Mouse (Mus musculus) T-cell, adult 2 months (primary cell): ENCODE data around the gene Pcdh17.

ENCODE experiments used
- DNase-seq: peaks from one replicate; pipeline ENCODE4 v3.0.0; 2022; ENCODE audit warnings: low spot score

Pcdh17 gene

DNA sequence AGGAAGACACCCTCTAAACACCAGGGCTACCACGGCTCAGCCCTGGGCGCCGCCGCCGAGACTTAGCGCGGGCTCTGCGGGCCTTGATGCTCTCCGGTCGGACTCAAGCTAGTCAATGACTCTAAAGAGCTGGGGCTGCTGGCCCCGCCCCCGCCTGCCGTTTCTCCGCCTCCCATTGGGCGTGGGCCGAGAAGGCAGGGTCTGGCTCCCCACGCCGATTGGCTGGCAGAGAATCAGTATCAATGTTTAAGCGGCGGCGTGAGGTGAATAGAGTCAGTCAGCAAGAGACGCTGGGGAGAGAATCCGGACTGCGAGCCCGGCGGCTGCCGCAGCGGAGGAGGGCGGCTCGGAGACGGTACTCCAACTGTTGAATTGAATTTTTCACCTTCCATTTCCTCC lies at the start of gene Pcdh17:
Gene Pcdh17, plus strand, starts transcription at position 276 of the 399 bp plus-strand sequence.
- peak; percentile 36 for DNase-seq

DNA sequence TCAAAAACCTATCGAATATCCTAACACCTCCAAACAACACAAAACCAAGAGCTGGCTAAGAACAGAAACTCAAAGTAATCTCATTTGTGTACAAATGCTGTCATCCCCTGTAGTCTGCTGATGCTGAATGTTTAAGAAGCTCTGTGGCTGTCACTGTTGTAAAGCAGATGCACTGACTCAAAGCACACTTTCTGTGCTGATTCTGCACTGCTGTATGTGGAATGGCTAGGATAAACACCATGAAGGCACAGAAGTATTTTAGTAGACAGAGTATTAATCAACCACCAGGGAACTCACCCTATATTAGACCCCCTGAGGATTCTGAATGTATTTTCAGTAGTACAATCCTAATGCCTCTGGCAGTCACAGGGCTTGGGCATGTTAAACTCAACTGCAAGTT lies 46.2 kb upstream of the Pcdh17 start:
- DNase-seq = no peak

DNA sequence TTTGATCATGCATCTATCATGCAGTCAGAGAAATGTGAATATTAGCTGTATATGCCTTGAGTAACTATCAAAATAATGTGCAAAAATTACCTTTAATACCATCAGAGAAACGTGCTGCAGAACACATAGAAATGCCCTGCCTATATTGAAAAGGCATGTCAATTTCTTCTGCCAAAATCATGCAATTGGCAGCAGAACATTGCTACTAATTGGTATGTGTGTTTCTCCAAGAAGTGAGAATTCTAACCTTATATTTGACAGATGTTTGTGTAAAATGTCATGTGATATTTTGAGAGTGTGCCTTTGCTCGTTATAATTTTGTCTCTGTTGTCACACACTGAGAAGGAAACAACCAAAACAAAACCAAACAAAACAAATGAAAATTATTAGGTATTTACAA lies 18.6 kb upstream of the Pcdh17 start:
- DNase-seq = no peak

DNA sequence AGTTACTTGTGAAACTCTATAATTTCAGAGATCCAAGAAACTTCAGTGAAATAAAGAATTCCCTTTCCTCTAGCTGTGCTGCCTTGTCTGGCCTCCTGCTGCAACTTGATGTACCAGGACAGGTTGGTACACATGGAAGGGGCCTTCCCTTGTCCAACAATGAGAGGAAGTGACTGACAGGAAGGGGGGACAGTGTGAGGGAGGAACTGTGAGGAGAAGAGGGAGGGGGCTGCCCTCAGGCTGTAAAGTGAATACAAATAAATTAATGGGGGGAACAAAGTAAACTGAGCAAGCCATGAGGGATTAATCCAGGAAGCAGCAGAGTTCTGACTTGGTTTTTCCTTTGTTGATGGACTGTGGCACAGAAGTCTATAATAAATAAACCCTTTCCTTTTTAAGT lies 16.7 kb upstream of the Pcdh17 start:
- DNase-seq = no peak

DNA sequence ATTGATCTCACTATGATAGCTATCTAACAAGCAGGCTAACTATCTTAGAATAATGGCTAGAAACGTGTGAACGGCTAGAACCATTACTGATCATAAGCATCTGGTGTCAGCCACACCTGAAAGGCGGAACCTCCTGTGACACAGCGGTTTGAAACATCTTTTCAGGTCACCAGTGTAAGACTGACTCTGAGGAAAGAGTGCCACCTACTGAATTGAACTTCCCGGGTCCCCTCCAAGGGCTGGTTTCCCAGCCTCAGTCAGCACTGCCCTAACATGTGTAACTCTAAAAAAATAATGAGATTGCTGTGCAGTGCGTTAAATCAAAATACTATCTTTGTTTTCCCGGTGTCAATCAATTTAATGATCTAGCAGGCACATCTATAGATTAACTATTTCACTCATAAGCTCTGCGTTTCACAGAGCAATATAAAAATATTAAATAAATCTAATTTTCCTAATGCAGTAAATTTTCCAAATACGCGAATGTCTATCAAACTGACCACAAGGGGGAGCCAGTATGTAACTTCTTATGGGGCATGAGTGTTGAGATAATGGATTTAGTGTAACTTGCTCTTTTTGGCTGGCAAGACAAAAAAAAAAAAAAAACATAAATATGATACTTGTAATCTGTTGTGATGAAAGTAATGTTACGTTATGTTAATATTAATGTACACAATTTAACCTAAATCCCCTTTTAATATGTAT lies 5.1 kb upstream of the Pcdh17 start:
- no peak for DNase-seq

DNA sequence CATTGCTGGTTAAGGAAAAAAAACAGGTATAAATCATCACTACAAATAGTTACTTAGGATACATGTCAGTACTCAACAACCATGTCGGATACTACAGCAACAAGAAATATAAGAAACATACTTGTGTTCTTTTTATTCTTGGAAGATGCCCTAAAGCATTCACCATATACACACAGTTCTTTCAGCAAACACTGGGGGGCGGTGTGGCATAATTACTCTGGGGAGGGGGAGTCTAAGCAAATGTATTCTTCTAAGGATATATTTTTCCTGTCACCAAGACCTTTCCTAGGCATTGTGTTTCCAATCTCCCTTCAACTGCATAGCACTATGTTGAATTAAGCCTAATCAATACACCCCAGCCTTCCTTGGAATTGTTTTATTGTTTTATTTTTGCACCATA lies 2.5 kb upstream of the Pcdh17 start:
- no peak for DNase-seq

DNA sequence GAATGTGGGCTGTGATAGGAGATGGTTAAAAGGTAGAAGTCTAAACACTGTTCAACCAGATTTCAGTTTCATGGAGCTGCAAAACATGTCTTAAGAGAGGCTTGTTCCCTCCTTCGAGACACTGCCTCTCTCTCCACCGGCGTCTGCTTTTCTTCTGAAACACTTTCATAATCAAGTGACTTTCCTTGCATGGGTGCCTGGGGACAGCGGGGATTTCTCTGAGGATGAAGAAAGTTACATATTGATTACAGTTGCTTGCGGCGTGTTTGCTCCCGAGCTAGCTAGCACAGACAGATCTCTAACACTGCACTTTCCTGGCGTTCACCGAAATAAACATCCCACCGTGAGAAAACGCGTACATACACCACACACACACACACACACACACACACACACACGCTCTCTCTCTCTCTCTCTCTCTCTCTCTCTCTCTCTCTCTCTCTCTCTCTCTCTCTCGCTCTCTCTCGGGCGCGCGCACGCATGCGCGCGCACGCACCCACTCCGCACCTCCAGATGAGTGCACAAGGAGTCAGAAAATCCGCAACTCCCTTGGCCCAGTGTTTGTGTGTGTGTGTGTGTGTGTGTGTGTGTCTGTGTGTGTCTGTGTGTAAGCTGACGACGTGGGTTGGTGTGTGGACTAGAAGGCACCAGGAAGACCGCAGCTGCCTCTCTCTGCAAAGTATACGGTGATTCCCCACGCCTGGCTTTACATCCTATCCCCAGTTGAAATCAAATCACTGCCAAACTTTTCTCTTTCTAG lies 655 bp upstream of the Pcdh17 start:
- DNase-seq = no peak

DNA sequence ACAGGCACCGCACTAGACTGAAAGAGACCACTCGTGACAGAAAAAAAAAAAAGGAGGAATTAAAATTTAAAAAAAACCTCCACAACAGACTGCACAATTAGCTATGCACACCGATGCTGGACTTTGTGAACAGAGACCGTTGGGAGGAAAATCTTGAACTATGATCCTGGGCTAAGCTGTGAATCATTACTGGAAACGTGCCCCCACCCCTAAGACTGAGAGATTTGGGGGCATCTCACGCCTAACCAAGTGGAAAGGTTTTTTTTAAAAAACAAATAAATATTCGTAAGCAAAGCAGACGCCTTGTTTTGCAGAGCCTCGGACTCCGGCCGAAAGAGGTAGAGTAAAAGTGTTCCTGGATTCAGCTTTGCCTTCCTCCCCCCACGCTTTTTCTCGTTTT lies 398 bp downstream of the Pcdh17 start:
- no peak for DNase-seq

DNA sequence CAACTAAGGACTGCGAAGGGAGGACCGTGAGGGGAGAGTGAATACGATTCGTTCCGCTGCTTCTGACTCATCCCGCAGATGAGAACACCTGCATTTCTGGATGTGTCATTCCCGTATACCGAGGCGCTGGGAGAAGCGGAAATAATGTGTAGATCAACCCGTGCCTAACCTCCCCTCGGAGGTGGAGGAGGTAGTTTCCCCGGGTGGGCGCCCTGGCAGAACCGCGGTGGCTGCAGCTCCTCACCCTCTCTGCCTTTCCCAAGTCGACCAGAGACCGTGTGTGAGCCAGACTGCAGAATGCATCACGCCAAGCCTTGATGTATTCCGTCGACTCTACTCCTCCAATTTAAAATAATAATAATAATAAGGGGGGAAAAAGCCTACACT lies 906 bp downstream of the Pcdh17 start:
- DNase-seq = no peak

DNA sequence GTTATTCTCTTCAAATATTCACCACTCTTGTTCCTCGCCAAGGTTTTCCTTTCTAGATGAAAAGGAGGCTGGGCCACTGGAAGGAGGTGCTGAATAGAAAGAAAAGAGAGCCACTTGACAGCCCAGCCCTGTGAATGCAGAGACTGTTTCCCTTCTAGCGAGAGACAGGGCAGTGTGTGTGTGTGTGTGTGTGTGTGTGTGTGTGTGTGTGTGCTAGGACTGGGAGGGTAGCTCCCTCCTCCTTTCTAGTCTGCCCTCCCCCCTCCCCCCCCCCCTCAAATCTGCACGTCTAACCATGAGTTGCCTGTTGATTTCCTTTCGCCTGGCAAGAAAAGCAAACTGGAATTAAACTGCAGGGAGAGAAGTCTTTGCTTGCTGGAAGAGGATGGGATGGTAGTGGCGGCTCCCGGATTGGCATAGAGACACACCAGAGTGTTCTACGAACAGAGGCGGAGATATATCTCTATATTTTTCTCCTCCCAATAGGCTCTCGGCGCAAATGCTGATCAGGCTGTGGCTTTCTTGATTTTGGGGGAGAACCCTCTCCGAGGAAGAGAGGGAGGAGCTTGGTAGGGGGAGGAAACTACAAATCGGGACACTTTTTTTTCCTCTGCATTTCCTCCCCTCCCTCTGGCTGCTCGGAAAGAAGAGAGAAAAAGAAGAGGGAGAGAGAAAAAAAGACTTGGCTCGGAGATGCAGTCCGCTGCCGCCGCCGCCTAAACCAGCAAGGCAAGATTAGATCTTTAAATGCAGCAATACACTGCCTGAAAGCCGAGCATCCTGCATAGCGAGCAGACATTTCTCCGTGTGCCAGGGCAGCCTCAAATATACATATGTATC lies 1.5 kb downstream of the Pcdh17 start:
- DNase-seq = no peak

DNA sequence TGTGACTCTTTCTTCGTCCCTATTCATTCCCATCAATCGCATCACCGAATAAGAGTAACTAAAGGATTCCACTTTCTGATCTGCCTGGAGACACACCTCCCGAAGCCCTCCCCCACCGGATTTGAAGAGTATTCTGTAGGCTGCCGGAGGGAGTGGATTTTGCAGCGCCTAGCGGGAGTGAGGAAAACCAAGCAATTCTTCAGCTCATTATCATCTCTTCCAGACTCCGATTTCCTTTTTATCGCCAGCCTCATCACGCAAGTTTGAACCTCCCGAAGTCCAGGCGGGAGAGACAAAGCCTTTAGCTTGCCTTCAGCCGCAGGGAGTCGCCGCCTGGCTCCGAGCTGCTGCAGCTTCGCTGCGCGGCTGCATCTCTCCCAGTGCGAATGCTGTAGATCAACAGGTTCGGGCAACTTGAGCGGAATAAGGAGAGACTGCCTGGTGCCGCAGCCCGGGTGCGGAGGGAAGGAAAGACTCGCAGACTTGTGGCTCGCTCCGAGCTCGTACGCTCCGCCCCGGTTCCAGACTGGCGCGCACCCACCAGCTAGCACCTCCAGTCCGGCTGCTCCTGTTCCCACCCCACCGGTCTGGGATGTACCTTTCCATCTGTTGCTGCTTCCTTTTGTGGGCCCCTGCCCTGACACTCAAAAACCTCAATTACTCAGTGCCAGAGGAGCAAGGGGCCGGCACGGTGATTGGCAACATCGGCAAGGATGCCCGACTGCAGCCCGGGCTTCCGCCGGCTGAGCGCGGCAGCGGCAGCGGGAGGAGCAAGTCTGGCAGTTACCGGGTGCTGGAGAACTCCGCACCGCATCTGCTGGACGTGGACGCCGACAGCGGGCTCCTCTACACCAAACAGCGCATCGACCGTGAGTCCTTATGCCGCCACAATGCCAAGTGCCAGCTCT lies 2.4 kb downstream of the Pcdh17 start:
- no peak for DNase-seq

DNA sequence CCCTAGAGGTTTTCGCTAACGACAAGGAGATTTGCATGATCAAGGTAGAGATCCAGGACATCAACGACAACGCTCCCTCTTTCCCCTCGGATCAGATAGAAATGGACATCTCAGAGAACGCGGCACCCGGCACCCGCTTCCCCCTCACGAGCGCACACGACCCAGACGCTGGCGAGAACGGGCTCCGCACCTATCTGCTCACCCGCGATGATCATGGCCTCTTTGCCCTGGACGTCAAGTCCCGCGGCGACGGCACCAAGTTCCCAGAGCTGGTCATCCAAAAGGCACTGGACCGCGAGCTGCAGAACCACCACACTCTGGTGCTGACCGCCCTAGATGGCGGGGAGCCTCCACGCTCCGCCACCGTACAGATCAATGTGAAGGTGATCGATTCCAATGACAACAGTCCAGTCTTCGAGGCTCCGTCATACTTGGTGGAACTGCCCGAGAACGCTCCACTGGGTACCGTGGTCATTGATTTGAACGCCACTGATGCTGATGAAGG lies 3.1 kb downstream of the Pcdh17 start:
- DNase-seq = no peak

DNA sequence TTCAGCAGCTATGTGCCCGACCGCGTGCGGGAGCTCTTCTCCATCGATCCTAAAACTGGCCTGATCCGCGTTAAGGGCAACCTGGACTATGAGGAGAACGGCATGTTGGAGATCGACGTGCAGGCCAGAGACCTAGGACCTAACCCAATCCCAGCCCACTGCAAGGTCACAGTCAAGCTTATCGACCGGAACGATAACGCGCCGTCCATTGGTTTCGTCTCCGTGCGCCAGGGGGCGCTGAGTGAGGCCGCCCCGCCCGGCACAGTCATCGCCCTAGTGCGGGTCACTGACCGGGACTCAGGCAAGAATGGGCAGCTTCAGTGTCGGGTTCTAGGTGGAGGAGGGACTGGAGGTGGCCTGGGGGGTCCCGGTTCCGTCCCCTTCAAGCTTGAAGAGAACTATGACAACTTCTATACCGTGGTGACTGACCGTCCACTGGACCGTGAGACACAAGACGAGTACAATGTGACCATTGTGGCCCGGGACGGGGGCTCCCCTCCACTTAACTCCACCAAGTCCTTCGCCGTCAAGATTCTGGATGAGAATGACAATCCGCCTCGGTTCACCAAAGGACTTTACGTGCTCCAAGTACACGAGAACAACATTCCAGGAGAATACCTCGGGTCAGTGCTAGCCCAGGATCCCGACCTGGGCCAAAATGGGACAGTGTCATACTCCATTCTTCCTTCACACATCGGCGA lies 3.7 kb downstream of the Pcdh17 start:
- DNase-seq = no peak

DNA sequence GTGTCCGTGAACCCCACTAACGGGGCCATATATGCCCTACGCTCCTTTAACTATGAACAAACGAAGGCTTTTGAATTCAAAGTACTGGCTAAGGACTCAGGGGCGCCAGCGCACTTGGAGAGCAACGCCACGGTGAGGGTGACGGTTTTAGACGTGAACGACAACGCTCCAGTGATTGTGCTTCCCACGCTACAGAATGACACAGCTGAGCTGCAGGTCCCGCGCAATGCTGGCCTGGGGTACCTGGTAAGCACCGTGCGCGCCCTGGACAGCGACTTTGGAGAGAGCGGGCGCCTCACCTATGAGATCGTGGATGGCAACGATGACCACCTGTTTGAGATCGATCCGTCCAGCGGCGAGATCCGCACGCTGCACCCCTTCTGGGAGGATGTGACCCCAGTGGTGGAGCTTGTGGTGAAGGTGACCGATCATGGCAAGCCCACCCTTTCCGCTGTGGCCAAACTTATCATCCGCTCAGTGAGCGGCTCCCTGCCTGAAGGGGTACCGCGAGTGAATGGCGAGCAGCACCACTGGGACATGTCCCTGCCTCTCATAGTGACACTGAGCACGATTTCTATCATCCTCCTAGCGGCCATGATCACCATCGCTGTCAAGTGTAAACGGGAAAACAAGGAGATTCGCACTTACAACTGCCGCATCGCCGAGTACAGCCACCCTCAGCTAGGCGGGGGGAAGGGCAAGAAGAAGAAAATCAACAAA lies 4.5 kb downstream of the Pcdh17 start:
- no peak for DNase-seq

DNA sequence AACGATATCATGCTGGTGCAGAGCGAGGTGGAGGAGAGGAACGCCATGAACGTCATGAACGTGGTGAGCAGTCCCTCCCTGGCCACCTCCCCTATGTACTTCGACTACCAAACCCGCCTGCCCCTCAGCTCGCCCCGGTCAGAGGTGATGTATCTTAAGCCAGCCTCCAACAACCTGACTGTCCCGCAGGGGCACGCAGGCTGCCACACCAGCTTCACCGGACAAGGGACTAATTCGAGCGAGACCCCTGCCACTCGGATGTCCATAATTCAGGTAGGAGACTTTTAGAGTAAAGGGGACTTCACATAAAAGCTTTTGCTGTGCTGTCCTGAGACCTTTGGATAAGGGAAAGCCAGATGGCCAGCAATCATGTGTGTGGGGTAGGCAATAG lies 5.0 kb downstream of the Pcdh17 start:
- no peak for DNase-seq

DNA sequence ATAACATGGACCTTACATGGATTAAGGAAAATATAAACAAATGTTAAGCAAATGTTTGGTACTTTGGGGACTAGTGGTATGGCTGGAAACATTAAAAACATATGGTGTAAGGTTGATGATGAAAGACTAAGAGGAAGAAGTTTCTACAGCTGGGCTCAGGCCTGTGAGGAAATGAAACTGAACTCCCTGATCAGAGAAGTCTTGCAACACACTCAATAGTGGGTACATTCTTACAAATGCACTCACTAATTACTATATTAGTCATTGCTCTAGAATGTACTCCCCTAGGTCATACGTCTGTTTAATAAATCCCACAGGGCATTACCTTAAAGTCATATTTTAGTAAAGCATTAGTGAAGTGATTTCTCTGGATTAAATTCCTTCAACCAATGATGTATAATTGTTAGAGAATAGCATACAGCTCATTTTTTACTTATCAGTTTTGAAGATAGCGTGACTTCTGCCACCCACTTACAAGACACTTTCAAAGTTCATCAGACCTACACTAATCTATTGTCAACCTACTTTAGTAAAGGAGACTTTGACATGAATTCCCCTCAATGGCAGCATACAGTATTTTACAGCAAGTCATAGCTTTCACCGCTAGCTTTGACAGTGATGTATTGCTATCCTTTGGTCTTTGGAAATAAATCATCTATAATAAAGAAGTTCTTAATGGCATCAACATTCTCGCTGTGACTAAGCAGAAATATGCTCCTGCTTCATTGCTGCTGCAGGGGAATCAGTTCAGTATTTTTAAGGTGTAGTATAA lies 10.9 kb downstream of the Pcdh17 start:
- DNase-seq = no peak

DNA sequence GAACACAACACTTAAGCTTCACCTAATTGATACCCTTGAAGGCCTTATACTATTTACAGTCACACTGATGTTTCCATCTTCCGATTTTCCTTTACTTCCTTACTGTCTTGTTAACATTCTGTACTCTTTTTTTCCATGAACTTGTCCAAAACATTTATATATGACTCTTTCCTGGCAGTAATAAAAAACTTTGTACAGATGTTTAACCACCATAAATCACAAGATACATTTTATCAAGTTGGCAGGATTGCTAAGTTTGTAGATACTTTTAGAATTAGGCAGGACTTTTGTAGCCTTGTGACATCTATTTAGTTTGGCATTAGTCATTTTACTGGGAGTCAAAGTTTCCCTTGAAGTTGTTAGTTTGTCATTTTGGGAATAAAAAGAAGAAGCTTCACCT lies 32.1 kb downstream of the Pcdh17 start:
- DNase-seq = no peak

DNA sequence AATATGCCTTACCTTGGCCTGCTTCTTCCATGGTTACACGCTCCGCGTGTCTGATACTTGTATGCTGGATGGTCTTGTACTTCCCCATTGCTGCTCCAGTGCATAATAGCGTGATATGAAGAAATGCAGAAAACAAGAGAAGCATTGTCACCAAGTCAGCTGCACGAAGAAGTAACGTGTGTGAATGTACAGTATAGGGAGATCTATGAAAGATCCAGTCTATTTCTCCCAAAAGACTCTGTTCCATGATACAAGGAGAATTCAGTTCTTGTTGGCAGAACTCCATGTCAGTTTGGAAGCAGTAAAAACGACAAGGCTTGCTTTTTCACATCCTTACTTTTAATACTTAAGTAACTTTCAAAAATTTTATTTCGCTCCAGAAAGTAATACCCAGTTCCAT lies 33.0 kb downstream of the Pcdh17 start:
- no peak for DNase-seq

DNA sequence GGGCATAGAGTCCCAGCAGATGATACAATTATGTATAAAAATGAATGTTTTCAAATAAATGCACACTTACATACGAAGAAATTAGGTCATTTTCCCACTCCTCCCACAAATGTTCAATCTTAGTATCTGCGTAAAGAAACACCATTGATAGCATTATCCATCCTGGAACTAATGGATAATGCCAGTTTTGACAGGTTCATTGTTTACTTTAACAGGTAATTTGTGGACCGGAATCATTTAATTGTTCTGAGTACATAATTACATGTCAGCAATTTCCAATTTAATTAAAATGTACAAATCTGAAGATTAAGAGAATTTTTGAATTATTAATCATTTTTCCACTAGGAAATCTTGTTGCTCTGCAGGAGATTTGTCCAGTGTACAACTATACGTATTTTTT lies 33.5 kb downstream of the Pcdh17 start:
- DNase-seq = no peak

DNA sequence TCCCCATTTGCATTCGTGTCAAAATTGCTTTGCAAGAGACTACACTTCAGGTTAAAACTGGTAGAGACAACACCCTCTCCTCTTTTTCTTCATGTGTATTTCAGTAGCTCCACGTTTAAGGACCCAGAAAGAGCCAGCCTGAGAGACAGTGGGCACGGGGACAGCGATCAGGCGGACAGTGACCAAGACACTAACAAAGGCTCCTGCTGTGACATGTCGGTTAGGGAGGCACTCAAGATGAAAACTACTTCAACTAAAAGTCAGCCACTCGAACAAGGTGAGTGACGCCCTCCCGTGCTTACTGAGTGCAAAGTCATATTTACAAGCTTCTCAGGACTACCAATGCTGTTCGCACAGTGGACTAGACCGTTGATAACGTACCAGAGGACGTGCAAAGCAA lies 34.0 kb downstream of the Pcdh17 start:
- no peak for DNase-seq
